Mouse (Mus musculus): ENCODE measurements around the gene Olfr56.
"Not testable (repeated sequence)": the region's sequence is repeated elsewhere in the genome, so short reads cannot be mapped to it uniquely, and the experiment has no call there.

The Olfr56 gene

GRCm38 (mm10) chr11:48978240-48978939 lies at the start of gene Olfr56:
TSS of gene Olfr56 (plus strand) at chr11:48978889.
- DNase-seq (ENCODE audit: low spot score in 2 of 2), result not testable (repeated sequence)

DNA sequence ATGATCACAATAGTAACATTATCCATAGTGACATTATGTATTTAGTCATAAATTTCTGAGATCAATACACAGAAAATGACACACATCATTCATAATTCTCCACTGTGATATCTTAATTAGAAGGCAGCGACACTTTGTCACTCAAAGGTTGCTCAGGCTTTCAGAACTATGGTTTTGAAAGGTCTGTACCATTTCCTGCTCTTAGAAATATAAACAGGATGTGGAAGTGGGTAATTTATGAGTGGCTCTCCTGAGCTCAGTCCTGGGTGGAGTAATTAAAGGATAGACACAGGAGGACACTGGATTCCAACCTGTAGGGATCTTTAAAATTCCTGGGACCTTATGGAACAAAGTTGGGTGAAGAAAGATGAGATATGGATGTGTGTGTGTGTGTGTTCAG lies 45.3 kb upstream of the Olfr56 start:
- DNase-seq (ENCODE audit: low spot score in 2 of 2), result not testable (repeated sequence)

GRCm38 (mm10) chr11:48933923-48934322 lies 44.8 kb upstream of the Olfr56 start:
- not testable (repeated sequence) for DNase-seq (ENCODE audit: low spot score in 2 of 2)

- not testable (repeated sequence) for DNase-seq (ENCODE audit: low spot score in 2 of 2)
Measured at GRCm38 (mm10) chr11:48935291-48935690, 43.4 kb upstream of the Olfr56 start.

DNA sequence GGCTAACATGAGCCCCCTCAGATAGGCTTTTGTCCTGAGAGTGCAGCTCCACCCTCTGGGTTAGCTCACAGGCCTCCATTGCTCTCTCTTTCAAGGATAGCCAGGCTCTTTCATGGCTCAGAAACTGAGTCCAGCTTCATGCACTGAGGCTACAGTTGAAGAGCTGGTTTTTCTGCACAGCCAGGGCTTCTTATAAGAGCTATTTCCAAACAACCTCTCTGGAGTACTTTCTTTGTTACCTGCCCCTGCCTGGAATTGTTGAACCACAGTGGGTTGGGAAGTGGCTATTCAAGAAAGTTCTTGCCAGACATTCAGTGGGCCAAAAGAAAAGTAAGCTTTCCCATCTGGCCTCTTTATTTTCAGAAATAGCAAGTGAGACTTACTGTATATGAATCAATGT lies 39.4 kb upstream of the Olfr56 start:
- DNase-seq (ENCODE audit: low spot score in 2 of 2), result not testable (repeated sequence)

- not testable (repeated sequence) for DNase-seq (ENCODE audit: low spot score in 2 of 2)
Measured at GRCm38 (mm10) chr11:48946090-48946489, 32.6 kb upstream of the Olfr56 start, which contains the start of gene Psme2b. TSS of gene Psme2b (minus strand) at chr11:48946190.

- DNase-seq (ENCODE audit: low spot score in 2 of 2), result not testable (repeated sequence)
Measured at GRCm38 (mm10) chr11:48974686-48975085, 4.0 kb upstream of the Olfr56 start.

DNA sequence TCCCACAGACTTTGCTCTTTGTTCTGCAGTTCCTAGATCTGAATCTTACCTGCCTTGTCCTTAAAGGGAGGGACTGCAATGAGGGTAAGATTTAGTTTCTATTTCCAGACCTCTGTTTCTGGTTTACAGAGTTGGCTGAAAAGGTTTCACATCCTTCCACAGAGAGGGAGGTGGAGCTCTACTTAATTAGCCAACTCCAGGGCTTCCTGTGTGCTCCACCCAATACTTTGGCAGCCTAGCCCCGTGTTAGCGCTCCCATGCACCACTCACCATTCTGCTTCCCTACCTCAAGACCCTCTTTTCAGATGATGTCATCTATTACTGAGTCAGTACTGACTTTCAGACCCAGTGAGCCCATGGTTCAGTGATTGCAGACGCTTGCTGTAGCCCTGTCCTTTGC lies 562 bp downstream of the Olfr56 start, which contains the start of gene 9930111J21Rik1:
Gene 9930111J21Rik1 (minus strand): TSS at position 148 of the 400 bp plus-strand sequence.
- not testable (repeated sequence) for DNase-seq (ENCODE audit: low spot score in 2 of 2)

DNA sequence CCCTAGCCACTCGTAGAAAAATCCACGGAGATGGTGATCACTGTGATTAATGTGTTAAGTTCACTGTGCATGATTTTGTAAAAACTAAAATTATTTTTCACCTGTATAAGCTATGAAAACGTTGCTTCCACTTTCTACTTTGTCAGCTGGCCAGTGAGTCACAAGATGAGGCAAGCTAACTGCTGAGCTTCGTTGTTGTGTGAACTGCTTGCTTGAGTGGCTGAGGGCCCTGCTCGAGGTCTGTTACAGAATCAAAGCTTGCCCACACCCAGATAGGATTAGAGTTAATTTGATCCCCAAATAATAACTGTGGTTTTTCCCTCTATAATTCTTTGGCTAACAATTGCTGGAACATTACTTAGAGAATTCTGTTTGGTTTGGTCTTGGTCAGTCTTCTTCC lies 1.4 kb downstream of the Olfr56 start:
- DNase-seq (ENCODE audit: low spot score in 2 of 2), result not testable (repeated sequence)

GRCm38 (mm10) chr11:48982848-48983247 lies 4.2 kb downstream of the Olfr56 start:
- DNase-seq (ENCODE audit: low spot score in 2 of 2), result not testable (repeated sequence)

- DNase-seq (ENCODE audit: low spot score in 2 of 2), result not testable (repeated sequence)
Measured at GRCm38 (mm10) chr11:48988219-48988618, 9.5 kb downstream of the Olfr56 start.

DNA sequence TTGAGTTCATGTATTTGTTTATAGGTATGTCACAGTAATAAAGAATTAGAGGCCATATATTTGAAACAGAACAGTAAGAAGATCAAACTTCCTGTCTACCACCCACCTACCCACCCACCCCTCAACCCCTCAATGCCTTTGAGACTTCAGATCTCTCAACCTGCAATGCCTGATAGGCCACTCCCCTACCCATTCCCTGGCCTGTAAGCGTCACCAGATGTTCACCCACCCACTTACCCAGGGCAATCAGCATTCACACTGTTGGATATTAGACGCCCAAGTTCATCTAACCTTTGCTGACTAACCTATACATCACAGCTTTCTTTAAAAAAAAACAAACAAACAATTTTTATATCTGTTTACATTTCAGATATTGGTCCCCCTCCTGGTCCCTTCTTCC lies 11.3 kb downstream of the Olfr56 start:
- not testable (repeated sequence) for DNase-seq (ENCODE audit: low spot score in 2 of 2)

GRCm38 (mm10) chr11:48991740-48992520 lies 13.2 kb downstream of the Olfr56 start, which contains the start of gene Gm12185:
TSS of gene Gm12185 (minus strand) at chr11:48992226.
- not testable (repeated sequence) for DNase-seq (ENCODE audit: low spot score in 2 of 2)

GRCm38 (mm10) chr11:48993296-48993695 lies 14.6 kb downstream of the Olfr56 start:
- not testable (repeated sequence) for DNase-seq (ENCODE audit: low spot score in 2 of 2)

GRCm38 (mm10) chr11:48994018-48994417 lies 15.3 kb downstream of the Olfr56 start, which contains the start of gene Tgtp1:
TSS of gene Tgtp1 (minus strand) at chr11:48994172.
- not testable (repeated sequence) for DNase-seq (ENCODE audit: low spot score in 2 of 2)

- not testable (repeated sequence) for DNase-seq (ENCODE audit: low spot score in 2 of 2)
Measured at GRCm38 (mm10) chr11:49000411-49000810, 21.7 kb downstream of the Olfr56 start.

GRCm38 (mm10) chr11:49006317-49006716 lies 27.6 kb downstream of the Olfr56 start:
- not testable (repeated sequence) for DNase-seq (ENCODE audit: low spot score in 2 of 2)

GRCm38 (mm10) chr11:49006785-49007184 lies 28.1 kb downstream of the Olfr56 start:
- not testable (repeated sequence) for DNase-seq (ENCODE audit: low spot score in 2 of 2)

DNA sequence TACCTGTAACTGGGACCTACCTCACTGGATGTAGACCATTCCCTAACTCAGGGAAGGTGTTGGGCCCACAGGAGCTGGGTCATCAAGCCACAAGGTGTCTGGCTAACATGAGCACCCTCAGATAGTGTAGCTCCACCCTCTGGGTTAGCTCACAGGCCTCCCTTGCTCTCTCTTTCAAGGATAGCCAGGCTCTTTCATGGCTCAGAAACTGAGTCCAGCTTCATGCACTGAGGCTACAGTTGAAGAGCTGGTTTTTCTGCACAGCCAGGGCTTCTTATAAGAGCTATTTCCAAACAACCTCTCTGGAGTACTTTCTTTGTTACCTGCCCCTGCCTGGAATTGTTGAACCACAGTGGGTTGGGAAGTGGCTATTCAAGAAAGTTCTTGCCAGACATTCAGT lies 33.4 kb downstream of the Olfr56 start:
- DNase-seq (ENCODE audit: low spot score in 2 of 2), result not testable (repeated sequence)

DNA sequence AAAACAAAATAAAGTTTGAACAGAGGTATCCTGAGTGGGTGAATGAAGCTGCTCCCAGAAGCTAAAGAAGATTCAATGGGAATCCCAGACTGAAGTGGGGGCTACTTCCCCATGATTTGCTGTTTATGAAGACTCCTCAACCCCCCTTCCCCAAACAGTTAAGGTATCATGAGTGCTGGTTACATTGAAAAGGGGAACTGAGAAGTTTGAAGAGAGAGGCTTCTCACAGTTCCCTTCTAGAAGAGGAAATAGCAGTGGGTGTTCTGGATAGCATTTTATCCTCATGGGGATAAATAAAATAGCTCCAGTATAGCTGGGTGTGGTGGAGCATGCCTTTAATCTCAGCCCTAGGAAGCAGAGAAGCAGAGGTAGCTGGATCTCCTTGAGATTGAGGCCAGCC lies 71.4 kb downstream of the Olfr56 start:
- not testable (repeated sequence) for DNase-seq (ENCODE audit: low spot score in 2 of 2)

DNA sequence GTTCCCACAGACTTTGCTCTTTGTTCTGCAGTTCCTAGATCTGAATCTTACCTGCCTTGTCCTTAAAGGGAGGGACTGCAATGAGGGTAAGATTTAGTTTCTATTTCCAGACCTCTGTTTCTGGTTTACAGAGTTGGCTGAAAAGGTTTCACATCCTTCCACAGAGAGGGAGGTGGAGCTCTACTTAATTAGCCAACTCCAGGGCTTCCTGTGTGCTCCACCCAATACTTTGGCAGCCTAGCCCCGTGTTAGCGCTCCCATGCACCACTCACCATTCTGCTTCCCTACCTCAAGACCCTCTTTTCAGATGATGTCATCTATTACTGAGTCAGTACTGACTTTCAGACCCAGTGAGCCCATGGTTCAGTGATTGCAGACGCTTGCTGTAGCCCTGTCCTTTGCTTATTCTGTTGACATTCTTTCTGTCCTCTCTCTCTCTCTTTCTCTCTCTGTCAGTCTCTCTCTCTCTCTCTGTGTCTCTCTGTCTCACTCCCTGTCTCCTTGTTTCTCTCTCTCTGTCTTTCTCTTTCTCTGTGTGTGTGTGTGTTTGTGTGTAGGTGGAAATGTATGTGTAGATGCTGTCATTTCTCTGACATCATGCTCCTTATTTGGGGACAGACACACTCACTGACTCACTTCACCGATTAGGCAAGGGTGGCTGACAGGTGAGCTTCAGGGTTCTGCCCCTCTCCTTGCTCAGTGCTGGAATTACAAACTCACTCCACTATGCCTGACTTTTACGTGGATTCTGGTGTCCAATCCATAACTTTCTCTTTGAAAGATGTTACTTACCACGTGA lies 72.6 kb downstream of the Olfr56 start, which contains the start of gene 9930111J21Rik2:
Gene 9930111J21Rik2 (minus strand): TSS at position 150 of the 799 bp plus-strand sequence.
- DNase-seq (ENCODE audit: low spot score in 2 of 2), result not testable (repeated sequence)

Data from spleen, postnatal 10 days (tissue).